Comparison of ENCODE assay signal across 18 mouse cellular contexts in genomic region chr12:17231513-17231912, GRCm38 (mm10). TPM values are rescaled to one million over a fixed set of nuclear protein-coding genes. Genes with fewer than 3 reads are reported as not detected.
"Had no signal": no experiment of that assay in that cellular context is flagged by ENCODE, and none has a peak within 500 bp of the region (broad histone marks: within the 10 kb centered on the region; RNA-seq: fewer than 3 reads in every experiment).

No protein-coding gene starts in this region.

- H3K27me3 ChIP-seq: liver, embryonic 15.5 days had no signal

- H3K9me3 ChIP-seq: liver, embryonic 15.5 days; neural tube, embryonic 13.5 days had no signal

- ATAC-seq: lung, postnatal 0 days had no signal

- H3K27ac ChIP-seq: kidney, postnatal 0 days; liver, embryonic 15.5 days; neural tube, embryonic 13.5 days had no signal

- H3K36me3 ChIP-seq: liver, embryonic 15.5 days; neural tube, embryonic 13.5 days had no signal

- DNase-seq: kidney, adult 11 months; kidney, adult 9 months; kidney, postnatal 36 days; layer of hippocampus, adult 9-11 months; layer of hippocampus, postnatal 36 days; left cerebral cortex, postnatal 4 days; lung, adult 2 months; lung, postnatal 36 days; midbrain, embryonic 14.5 days; right cerebral cortex, postnatal 25 days; thymus, postnatal 36 days had no signal

- H3K4me2 ChIP-seq: liver, embryonic 11.5 days; liver, embryonic 15.5 days; neural tube, embryonic 13.5 days had no signal

- H3K9ac ChIP-seq: liver, embryonic 15.5 days; neural tube, embryonic 13.5 days had no signal

- H3K4me1 ChIP-seq: liver, embryonic 15.5 days had no signal

- H3K4me3 ChIP-seq: liver, embryonic 15.5 days; neural tube, embryonic 13.5 days had no signal

RNA-seq across cellular contexts. Expression of gene Kcnf1, which starts 54.8 kb away (rescaled TPM):
- total RNA-seq: megakaryocyte progenitor cell, adult 5-6 weeks; monocyte, adult 5-6 weeks had no signal
